Mouse (Mus musculus): ENCODE data around the gene St3gal4. TPM values are rescaled to one million over a fixed set of nuclear protein-coding genes. Genes with fewer than 3 reads are reported as not detected.

St3gal4 gene
- total RNA-seq, 2 experiments from 2014 or later: 5.8 to 7.3 TPM

GRCm38 (mm10) chr9:35110567-35110966 lies 8.5 kb downstream of the St3gal4 start:
- no peak for DNase-seq
- intact Hi-C loops (cut with DNase I; ENCODE audit: low total_unique reads): no loop called here

GRCm38 (mm10) chr9:35110051-35110450 lies 9.0 kb downstream of the St3gal4 start:
- intact Hi-C loops (cut with DNase I; ENCODE audit: low total_unique reads): no loop called here
- DNase-seq: no peak

GRCm38 (mm10) chr9:35108916-35109315 lies 10.2 kb downstream of the St3gal4 start:
- intact Hi-C loops (cut with DNase I; ENCODE audit: low total_unique reads): no loop called here
- peak; percentile 78 for DNase-seq

- no peak for DNase-seq
- intact Hi-C loops (cut with DNase I; ENCODE audit: low total_unique reads): no loop called here
Measured at GRCm38 (mm10) chr9:35108066-35108465, 11.0 kb downstream of the St3gal4 start.

- intact Hi-C loops (cut with DNase I; ENCODE audit: low total_unique reads): no loop called here
- DNase-seq: no peak
Measured at GRCm38 (mm10) chr9:35107396-35107795, 11.7 kb downstream of the St3gal4 start.

GRCm38 (mm10) chr9:35105884-35106880 lies 12.9 kb downstream of the St3gal4 start:
- no peak for DNase-seq
- intact Hi-C loops (cut with DNase I; ENCODE audit: low total_unique reads): no loop called here

- intact Hi-C loops (cut with DNase I; ENCODE audit: low total_unique reads): no loop called here
- DNase-seq: no peak
Measured at GRCm38 (mm10) chr9:35105438-35105837, 13.6 kb downstream of the St3gal4 start.

- DNase-seq: no peak
- intact Hi-C loops (cut with DNase I; ENCODE audit: low total_unique reads): no loop called here
Measured at GRCm38 (mm10) chr9:35104711-35105110, 14.4 kb downstream of the St3gal4 start.

GRCm38 (mm10) chr9:35098762-35099161 lies 20.3 kb downstream of the St3gal4 start:
- no peak for DNase-seq
- intact Hi-C loops (cut with DNase I; ENCODE audit: low total_unique reads): no loop called here

GRCm38 (mm10) chr9:35097901-35098300 lies 21.2 kb downstream of the St3gal4 start:
- intact Hi-C loops (cut with DNase I; ENCODE audit: low total_unique reads): no loop called here
- no peak for DNase-seq

GRCm38 (mm10) chr9:35095726-35096125 lies 23.3 kb downstream of the St3gal4 start:
- no peak for DNase-seq

GRCm38 (mm10) chr9:35093350-35093749 lies 25.7 kb downstream of the St3gal4 start:
- intact Hi-C loops (cut with DNase I; ENCODE audit: low total_unique reads): no loop called here
- DNase-seq: no peak

More at GRCm38 (mm10) chr9:35095726-35096125, 23.3 kb downstream of the St3gal4 start:
- intact Hi-C loops (cut with DNase I; ENCODE audit: low total_unique reads): no loop called here

- intact Hi-C loops (cut with DNase I; ENCODE audit: low total_unique reads): no loop called here
- DNase-seq: no peak
Measured at GRCm38 (mm10) chr9:35092904-35093303, 26.2 kb downstream of the St3gal4 start.

- intact Hi-C loops (cut with DNase I; ENCODE audit: low total_unique reads): no loop called here
- DNase-seq: no peak
Measured at GRCm38 (mm10) chr9:35061446-35061845, 57.6 kb downstream of the St3gal4 start.

GRCm38 (mm10) chr9:35059881-35060280 lies 59.2 kb downstream of the St3gal4 start:
- no peak for DNase-seq
- intact Hi-C loops (cut with DNase I; ENCODE audit: low total_unique reads): no loop called here

- intact Hi-C loops (cut with DNase I; ENCODE audit: low total_unique reads): no loop called here
- no peak for DNase-seq
Measured at GRCm38 (mm10) chr9:35058596-35059354, 60.3 kb downstream of the St3gal4 start.

GRCm38 (mm10) chr9:35058186-35058585 lies 60.9 kb downstream of the St3gal4 start:
- DNase-seq: no peak
- intact Hi-C loops (cut with DNase I; ENCODE audit: low total_unique reads): no loop called here

- DNase-seq: no peak
- intact Hi-C loops (cut with DNase I; ENCODE audit: low total_unique reads): no loop called here
Measured at GRCm38 (mm10) chr9:35057631-35058030, 61.4 kb downstream of the St3gal4 start.

- DNase-seq: no peak
- intact Hi-C loops (cut with DNase I; ENCODE audit: low total_unique reads): no loop called here
Measured at GRCm38 (mm10) chr9:35056611-35057010, 62.5 kb downstream of the St3gal4 start.

GRCm38 (mm10) chr9:35055528-35056330 lies 63.3 kb downstream of the St3gal4 start:
- DNase-seq: no peak
- intact Hi-C loops (cut with DNase I; ENCODE audit: low total_unique reads): no loop called here
